Mouse (Mus musculus) hindbrain, embryonic 13.5 days (tissue): ENCODE results near the gene Ip6k3. TPM values are rescaled to one million over a fixed set of nuclear protein-coding genes. Genes with fewer than 3 reads are reported as not detected.

Experiments
- ATAC-seq: fragments of 200-750 bp; cut with Nextera tagmentation; 2 replicates; pipeline ENCODE4 v1.8.0; 2017; ENCODE audit warnings: moderate TSS enrichment; ENCODE audit not compliant: low FRiP score
- H3K27ac ChIP-seq: fragments of 300-500 bp; sonication (generic); 2 replicates; pipeline ENCODE4 v1.5.1; 2015; ENCODE audit warnings: inconsistent platforms, mild to moderate bottlenecking, moderate library complexity
- H3K27me3 ChIP-seq: fragments of 300-500 bp; sonication (generic); 2 replicates; pipeline ENCODE4 v1.6.1; 2015; ENCODE audit warnings: mild to moderate bottlenecking, inconsistent platforms
- H3K36me3 ChIP-seq: fragments of 300-500 bp; sonication (generic); 2 replicates; pipeline ENCODE4 v1.6.1; 2015; ENCODE audit warnings: mild to moderate bottlenecking, inconsistent platforms
- H3K4me1 ChIP-seq: fragments of 300-500 bp; sonication (generic); replicated peaks from 2 replicates; pipeline ENCODE4 v1.6.1; 2015; ENCODE audit warnings: inconsistent platforms
- H3K4me2 ChIP-seq: fragments of 300-500 bp; sonication (generic); 2 replicates; pipeline ENCODE4 v1.6.1; 2015; ENCODE audit warnings: inconsistent platforms, mild to moderate bottlenecking, moderate library complexity
- H3K4me3 ChIP-seq: fragments of 300-500 bp; sonication (generic); 2 replicates; pipeline ENCODE4 v1.5.1; 2015; ENCODE audit warnings: mild to moderate bottlenecking, inconsistent platforms
- H3K9ac ChIP-seq: fragments of 300-500 bp; sonication (generic); 2 replicates; pipeline ENCODE4 v1.6.1; 2015; ENCODE audit warnings: mild to moderate bottlenecking, inconsistent platforms
- H3K9me3 ChIP-seq: fragments of 300-500 bp; sonication (generic); 2 replicates; pipeline ENCODE4 v1.6.1; 2016; ENCODE audit warnings: inconsistent platforms
- WGBS: fragments of 180-500 bp; shearing (Covaris S2); methylation state at CpG from one replicate; pipeline ENCODE4 v1.1.7; 2015; 5-methylcytosine and 5-hydroxymethylcytosine counted together
- polyA plus RNA-seq: library from polyadenylated mRNA; unstranded; fragments of >200 nt; fragmentation: Nextera tagmentation; extraction: Ambion mirVana; gene quantifications from 2 replicates; pipeline ENCODE4 v1.2.1, GENCODE M21; 2015

The Ip6k3 gene
- polyA plus RNA-seq, 1 experiment from 2014 or later: 0.45 TPM

DNA sequence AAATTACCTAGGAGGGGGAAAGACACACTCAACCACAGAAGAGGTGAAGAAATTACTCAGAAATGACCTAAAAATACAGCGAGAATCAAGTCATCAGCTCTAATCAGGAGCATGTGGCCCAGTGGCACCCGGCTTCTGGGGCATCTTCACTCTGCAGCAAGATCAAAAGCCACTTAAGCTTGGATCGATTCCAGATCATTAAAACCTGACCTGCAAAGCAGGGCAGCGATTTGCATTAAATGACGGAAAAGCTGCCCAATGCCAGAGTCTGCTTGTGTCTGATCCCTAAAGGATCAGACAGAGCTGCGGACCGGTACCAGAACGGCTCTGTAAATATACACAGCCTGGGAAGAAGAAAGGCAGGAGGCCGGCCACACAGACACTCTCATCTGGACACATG, 28.6 kb upstream of the Ip6k3 start:
- Histone ChIP-seq H3K9ac (peak overlapping the region; percentile 39; the same call in 1 of the 2 replicates), H3K4me2 (no peak overlapping the region), H3K4me3 (no peak overlapping the region), H3K27me3 (no peaks in the 10 kb centered on the region), H3K27ac (peak overlapping the region; percentile 50; the same call in 1 of the 2 replicates), H3K9me3 (no peaks in the 10 kb centered on the region), H3K36me3 (peaks cover 97% of the 10 kb centered on the region), H3K4me1 (peaks cover 53% of the 10 kb centered on the region)
- 63% methylated on average over 9 of the region's 9 CpGs for WGBS
- no peak for ATAC-seq

DNA sequence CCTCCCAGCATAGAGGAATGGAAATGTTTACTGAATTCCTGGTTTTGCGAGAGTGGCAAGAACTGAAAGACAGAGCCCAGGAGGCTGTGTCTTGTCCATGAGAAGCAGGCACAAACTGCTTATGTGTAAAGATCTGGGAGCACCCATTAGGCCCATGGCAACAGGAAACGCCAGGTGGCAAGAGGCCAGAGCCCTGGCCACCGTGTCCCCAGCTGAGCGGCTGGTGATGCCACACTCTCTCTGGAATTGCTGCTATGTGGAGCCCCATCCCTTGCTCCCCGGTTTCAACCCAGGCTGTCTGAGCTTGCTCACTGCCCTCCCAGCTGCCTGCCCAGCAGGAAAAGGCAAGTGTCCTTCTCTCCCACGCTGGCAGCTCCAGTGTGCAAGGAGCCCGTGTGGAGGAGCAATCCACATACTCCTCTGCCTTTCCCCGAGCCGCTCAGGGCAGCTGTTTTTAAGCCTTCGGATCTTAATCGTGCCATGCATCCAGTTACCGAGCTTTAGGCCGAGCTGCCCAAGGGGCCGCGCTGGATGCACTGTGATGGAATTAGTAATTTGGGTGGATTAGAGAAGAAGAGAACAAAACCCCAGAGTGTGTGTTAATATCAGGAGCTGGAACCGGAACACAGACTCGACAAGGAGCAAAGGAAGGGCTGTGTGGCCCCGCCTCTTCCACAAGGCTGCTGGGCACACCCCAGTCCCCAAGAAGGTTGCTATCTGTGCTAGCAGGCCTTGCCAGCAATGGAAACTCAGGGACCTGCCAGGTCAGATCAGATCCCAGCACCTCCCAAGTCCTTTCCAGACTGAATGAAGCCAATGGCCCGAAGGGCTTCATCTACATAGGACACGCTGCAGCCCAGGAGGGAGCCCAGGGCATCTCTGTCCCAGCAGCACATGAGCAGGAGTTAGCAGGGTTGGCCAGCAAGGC, 26.9 kb upstream of the Ip6k3 start:
- no peaks in the 10 kb centered on the region for H3K27me3 ChIP-seq
- peaks cover 46% of the 10 kb centered on the region for H3K4me1 ChIP-seq
- no peaks in the 10 kb centered on the region for H3K9me3 ChIP-seq
- no peak overlapping the region for H3K4me3 ChIP-seq
- H3K36me3 ChIP-seq: peaks cover 97% of the 10 kb centered on the region
- no peak overlapping the region for H3K9ac ChIP-seq
- no peak overlapping the region for H3K4me2 ChIP-seq
- 69% methylated on average over 20 of the region's 20 CpGs for WGBS
- peak overlapping the region; percentile 19 for H3K27ac ChIP-seq
- ATAC-seq: no peak

DNA sequence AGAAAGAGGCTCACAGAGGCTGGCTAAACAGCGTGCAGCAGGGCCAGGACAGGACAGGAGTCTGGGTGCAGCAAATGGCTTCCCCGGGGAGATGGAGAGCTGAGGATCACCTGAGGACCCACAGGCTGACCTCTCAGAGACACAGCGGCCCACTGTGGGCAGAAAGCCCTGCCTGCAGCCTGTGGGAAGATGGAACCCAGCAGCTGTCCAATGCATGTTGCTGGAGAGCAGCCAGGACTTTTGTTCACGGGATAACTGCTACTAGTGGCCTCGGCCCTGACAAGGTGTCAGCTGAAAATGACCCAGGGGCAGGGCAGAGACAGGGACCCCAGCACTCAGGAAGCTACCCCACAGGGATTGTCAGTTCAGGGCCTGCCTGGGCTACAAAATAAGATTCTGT, 24.2 kb upstream of the Ip6k3 start:
- no peak overlapping the region for H3K4me2 ChIP-seq
- H3K27ac ChIP-seq: no peak overlapping the region
- no peak for ATAC-seq
- H3K36me3 ChIP-seq: peaks cover 78% of the 10 kb centered on the region
- H3K4me3 ChIP-seq: no peak overlapping the region
- no peaks in the 10 kb centered on the region for H3K9me3 ChIP-seq
- WGBS: 82% methylated on average over 5 of the region's 5 CpGs
- peaks cover 55% of the 10 kb centered on the region for H3K4me1 ChIP-seq
- H3K27me3 ChIP-seq: no peaks in the 10 kb centered on the region
- no peak overlapping the region for H3K9ac ChIP-seq

DNA sequence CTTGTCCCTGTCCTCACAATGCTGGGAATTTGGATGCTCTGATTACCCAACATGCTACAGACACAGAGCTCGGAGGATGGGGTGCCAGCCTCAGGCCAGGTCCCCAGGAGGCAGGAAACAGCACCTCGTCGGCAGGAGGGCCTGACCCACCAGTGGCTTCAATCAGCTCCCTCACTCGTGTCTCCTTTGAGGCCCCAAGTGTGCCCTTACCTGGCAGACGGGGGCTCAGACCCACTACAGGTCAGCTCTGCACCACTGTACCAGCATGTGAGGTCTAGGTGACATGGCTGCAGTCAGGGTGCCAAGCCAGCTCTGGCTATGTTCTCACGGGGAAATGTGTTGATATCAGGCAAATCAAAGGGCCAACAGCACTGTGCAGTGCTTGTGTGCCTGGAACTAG, 23.6 kb upstream of the Ip6k3 start:
- Histone ChIP-seq H3K27ac (no peak overlapping the region), H3K9ac (no peak overlapping the region), H3K36me3 (peaks cover 72% of the 10 kb centered on the region), H3K4me1 (peaks cover 49% of the 10 kb centered on the region), H3K27me3 (no peaks in the 10 kb centered on the region), H3K4me3 (no peak overlapping the region), H3K9me3 (no peaks in the 10 kb centered on the region), H3K4me2 (no peak overlapping the region)
- ATAC-seq: no peak
- WGBS: 91% methylated on average over 6 of the region's 6 CpGs

DNA sequence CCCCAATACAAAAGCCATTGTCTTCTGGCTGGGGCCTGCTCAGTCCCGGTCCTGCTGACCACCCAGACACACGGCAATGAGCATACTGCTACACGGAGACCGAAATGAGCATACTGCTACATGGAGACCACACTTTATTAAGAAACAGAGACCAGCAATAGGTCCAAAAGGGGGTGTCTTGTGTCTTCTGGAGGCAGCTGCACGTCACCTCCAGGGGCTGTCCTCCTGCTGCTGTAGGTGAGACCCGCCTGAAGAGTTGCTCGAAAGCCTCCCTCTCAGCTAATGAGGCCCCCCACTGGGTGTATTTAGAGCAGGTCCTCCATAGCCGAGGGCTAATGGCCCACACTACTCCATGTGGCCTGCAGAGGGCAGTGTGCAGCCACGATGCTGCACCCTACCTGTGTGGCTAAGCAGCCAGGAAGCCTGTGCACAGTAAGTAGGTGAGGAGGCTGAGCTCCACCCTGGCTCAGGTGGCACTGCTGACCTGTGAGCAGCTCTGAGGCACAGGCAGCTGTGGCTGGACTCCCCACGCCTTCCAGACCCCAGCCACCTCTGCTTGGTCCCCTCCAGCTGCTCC, 22.1 kb upstream of the Ip6k3 start:
- Histone ChIP-seq H3K27ac (no peak overlapping the region), H3K9me3 (no peaks in the 10 kb centered on the region), H3K36me3 (peaks cover 57% of the 10 kb centered on the region), H3K4me3 (no peak overlapping the region), H3K27me3 (no peaks in the 10 kb centered on the region), H3K9ac (no peak overlapping the region), H3K4me1 (peaks cover 36% of the 10 kb centered on the region), H3K4me2 (no peak overlapping the region)
- peak; percentile 66 for ATAC-seq
- WGBS: 38% methylated on average over 10 of the region's 10 CpGs

- H3K36me3 ChIP-seq: peaks cover 49% of the 10 kb centered on the region
- H3K27ac ChIP-seq: no peak overlapping the region
- H3K9ac ChIP-seq: no peak overlapping the region
- H3K9me3 ChIP-seq: no peaks in the 10 kb centered on the region
- no peaks in the 10 kb centered on the region for H3K27me3 ChIP-seq
- no peak for ATAC-seq
- no peak overlapping the region for H3K4me2 ChIP-seq
- H3K4me3 ChIP-seq: no peak overlapping the region
- 68% methylated on average over 9 of the region's 9 CpGs for WGBS
- H3K4me1 ChIP-seq: peaks cover 27% of the 10 kb centered on the region
These were observed 21.3 kb upstream of the Ip6k3 start for GRCm38 (mm10) chr17:27188883-27189282.

GRCm38 (mm10) chr17:27187059-27187458, 19.5 kb upstream of the Ip6k3 start:
- ATAC-seq: no peak
- Histone ChIP-seq H3K4me2 (no peak overlapping the region), H3K4me3 (no peak overlapping the region), H3K27ac (no peak overlapping the region), H3K27me3 (no peaks in the 10 kb centered on the region), H3K4me1 (peaks cover 29% of the 10 kb centered on the region), H3K9ac (no peak overlapping the region), H3K9me3 (no peaks in the 10 kb centered on the region), H3K36me3 (peaks cover 31% of the 10 kb centered on the region)
- 66% methylated on average over 5 of the region's 5 CpGs for WGBS

DNA sequence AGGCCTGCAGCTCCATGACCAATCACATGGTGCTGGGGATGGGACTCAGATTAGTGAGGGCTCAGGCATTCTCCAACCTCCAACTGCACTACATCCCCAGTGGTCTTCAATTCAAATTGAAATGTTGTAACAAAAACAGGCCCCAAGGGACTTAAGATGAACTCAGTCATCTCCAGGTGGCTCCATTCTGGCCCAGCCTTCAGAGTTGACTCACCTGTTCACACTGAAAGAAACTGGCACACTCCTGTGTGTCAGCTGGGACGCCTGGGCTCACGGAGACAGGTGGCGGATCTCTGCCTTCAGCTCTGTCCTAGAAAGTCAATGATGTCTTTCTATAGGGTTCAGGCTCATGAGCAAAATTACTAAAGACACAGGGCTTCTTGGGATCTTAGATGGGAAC, 18.5 kb upstream of the Ip6k3 start:
- Histone ChIP-seq H3K36me3 (peaks cover 21% of the 10 kb centered on the region), H3K4me3 (no peak overlapping the region), H3K9me3 (no peaks in the 10 kb centered on the region), H3K9ac (no peak overlapping the region), H3K27me3 (no peaks in the 10 kb centered on the region), H3K4me2 (no peak overlapping the region), H3K27ac (no peak overlapping the region), H3K4me1 (peaks cover 29% of the 10 kb centered on the region)
- ATAC-seq: no peak
- 95% methylated on average over 3 of the region's 3 CpGs for WGBS

DNA sequence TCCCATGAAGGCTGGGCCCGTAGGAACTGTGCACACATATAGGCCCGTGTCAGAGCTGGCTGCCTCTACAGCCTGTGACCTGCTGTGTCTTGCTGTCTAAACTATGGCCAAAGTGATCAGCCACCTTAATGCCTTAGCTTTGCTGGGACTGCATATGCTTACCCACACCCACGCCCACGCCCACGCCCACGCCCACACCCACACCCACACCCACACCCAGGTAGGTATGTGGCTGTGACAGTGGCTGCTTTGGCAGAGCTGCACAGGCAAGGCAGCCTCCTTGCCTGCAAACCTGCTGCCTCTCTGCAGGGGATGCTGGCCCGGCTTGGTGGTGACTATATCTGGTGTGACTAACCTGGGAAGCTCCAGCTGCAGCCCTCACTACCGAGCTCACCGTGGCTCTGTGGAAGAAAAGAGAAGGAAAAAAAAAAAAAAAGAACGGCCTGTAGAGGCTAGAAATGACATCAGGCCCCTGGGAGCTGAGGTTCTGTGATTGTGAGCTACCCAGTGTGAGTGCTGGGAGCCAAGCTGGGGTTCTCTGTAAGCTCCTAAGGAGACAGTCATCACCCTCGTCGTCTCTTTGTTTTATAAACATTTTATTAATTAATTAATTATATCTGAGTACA, 16.2 kb upstream of the Ip6k3 start:
- 83% methylated on average over 12 of the region's 12 CpGs for WGBS
- no peak overlapping the region for H3K4me2 ChIP-seq
- H3K4me1 ChIP-seq: peaks cover 16% of the 10 kb centered on the region
- H3K27me3 ChIP-seq: no peaks in the 10 kb centered on the region
- H3K36me3 ChIP-seq: no peaks in the 10 kb centered on the region
- no peak for ATAC-seq
- no peaks in the 10 kb centered on the region for H3K9me3 ChIP-seq
- no peak overlapping the region for H3K9ac ChIP-seq
- H3K27ac ChIP-seq: no peak overlapping the region
- H3K4me3 ChIP-seq: no peak overlapping the region

- 65% methylated on average over 5 of the region's 5 CpGs for WGBS
- Histone ChIP-seq H3K27me3 (no peaks in the 10 kb centered on the region), H3K9ac (no peak overlapping the region), H3K4me3 (no peak overlapping the region), H3K9me3 (no peaks in the 10 kb centered on the region), H3K4me2 (no peak overlapping the region), H3K36me3 (no peaks in the 10 kb centered on the region), H3K27ac (no peak overlapping the region), H3K4me1 (peaks cover 7% of the 10 kb centered on the region)
- ATAC-seq: no peak
These were observed 14.8 kb upstream of the Ip6k3 start for GRCm38 (mm10) chr17:27182401-27182800.

- Histone ChIP-seq H3K9me3 (no peaks in the 10 kb centered on the region), H3K27me3 (no peaks in the 10 kb centered on the region), H3K27ac (no peak overlapping the region), H3K4me3 (no peak overlapping the region), H3K4me2 (no peak overlapping the region), H3K9ac (no peak overlapping the region), H3K4me1 (peaks cover 9% of the 10 kb centered on the region), H3K36me3 (no peaks in the 10 kb centered on the region)
- 26% methylated on average over 3 of the region's 3 CpGs for WGBS
- no peak for ATAC-seq
These were observed 14.1 kb upstream of the Ip6k3 start for GRCm38 (mm10) chr17:27181666-27182065.

DNA sequence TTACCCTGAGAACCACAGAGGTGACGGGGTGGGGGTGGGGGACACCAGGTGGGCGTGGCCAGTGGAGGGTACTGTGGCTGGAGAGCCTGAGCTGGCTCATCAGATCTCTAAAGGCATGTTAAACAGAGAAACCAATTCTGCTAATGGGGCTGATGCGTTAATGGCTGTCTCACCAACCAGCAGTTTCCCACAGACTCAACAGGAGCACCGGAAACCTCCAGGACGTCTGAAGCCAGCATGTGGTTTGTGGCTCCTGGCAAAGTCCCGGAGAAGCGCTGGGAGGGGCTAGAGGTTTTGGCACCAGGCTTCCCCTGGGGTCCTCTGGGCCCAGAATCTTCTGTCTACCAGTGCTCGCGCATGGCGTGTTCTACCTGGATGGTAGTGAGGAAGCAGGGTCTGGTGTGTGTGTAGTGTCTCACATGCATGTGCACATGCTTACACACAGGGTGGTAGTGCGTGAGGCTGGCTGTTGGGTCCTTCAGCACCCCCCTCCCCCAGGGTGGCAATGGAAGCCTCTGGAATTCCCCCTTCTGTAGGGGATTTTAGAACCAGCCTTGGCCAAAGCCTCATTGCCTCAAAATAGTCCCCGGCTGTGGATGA, 12.2 kb upstream of the Ip6k3 start:
- H3K4me2 ChIP-seq: no peak overlapping the region
- ATAC-seq: no peak
- no peak overlapping the region for H3K9ac ChIP-seq
- 67% methylated on average over 12 of the region's 12 CpGs for WGBS
- no peaks in the 10 kb centered on the region for H3K9me3 ChIP-seq
- H3K4me3 ChIP-seq: no peak overlapping the region
- no peak overlapping the region for H3K27ac ChIP-seq
- H3K27me3 ChIP-seq: no peaks in the 10 kb centered on the region
- H3K36me3 ChIP-seq: no peaks in the 10 kb centered on the region
- peaks cover 27% of the 10 kb centered on the region for H3K4me1 ChIP-seq
